Mouse (Mus musculus) brain, embryonic 14.5 days (tissue): Measurements from ENCODE around the gene Smim26.

Experiments
- CTCF ChIP-seq: fragments of 200-500 bp; IDR thresholded peaks from 2 replicates; pipeline ENCODE4 v1.5.1; 2012; ENCODE audit warnings: inconsistent platforms, mild to moderate bottlenecking, moderate library complexity, borderline replicate concordance; ENCODE audit not compliant: insufficient read depth, insufficient read length; ENCODE audit errors: extremely low read depth
- POLR2A ChIP-seq: fragments of 200-500 bp; IDR thresholded peaks from 2 replicates; pipeline ENCODE4 v1.6.1; 2012; ENCODE audit warnings: mild to moderate bottlenecking, inconsistent platforms, borderline replicate concordance; ENCODE audit not compliant: poor library complexity, insufficient read depth, insufficient read length, severe bottlenecking; ENCODE audit errors: extremely low read depth

GRCm38 (mm10) chr2:144634231-144634630 is 40.4 kb downstream of the Smim26 start:
- TF ChIP-seq POLR2A (no peak), CTCF (no peak)
